Mouse (Mus musculus): ENCODE measurements at regions not wholly inside any gene's neighbourhood (a gene's known extent, or its start where the extent isn't known, plus 50 kb on each side); places are given as distances from the start of the nearest gene placed in this dataset.

DNA sequence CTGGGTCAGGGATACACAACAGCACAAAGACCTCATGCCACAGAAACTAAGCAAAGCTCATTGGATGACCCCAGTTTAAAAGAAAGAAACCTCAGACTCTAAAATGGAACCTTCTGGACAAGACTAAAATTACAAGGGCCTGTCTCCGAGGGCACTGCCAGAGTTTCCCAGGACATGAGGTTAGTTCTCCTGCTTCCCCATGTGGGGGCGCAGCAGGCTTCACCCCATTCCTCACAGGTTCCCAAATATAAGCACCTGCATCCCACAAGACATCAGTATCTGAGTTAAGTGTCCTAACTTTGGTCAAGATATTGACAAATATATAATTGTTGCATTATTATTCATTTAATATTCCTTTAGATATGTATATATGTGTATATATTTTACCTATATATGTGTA, 166.8 kb downstream of the B3gnt2 start:
- DNase-seq = no peak

GRCm38 (mm10) chr11:22694829-22695228, 165.9 kb downstream of the B3gnt2 start:
- DNase-seq = no peak

DNA sequence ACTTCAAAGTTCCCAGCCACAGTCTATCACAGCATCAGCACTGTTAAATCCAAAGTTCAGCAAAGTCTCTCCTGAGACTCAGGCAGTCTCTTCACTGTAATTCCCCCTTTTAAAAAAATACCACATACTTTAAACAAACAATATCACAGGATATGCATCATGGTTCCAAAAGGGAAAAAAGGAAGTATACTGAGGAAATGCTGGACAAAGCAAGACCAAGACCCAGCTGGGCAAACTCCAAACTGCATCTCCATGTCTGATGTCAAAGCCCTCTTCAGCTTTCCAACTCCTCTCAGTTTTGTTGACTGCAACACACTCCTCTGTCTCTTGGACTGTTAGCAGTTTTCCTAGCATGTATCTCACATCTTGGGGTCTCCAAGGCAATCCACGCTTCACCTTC, 165.5 kb downstream of the B3gnt2 start:
- no peak for DNase-seq

DNA sequence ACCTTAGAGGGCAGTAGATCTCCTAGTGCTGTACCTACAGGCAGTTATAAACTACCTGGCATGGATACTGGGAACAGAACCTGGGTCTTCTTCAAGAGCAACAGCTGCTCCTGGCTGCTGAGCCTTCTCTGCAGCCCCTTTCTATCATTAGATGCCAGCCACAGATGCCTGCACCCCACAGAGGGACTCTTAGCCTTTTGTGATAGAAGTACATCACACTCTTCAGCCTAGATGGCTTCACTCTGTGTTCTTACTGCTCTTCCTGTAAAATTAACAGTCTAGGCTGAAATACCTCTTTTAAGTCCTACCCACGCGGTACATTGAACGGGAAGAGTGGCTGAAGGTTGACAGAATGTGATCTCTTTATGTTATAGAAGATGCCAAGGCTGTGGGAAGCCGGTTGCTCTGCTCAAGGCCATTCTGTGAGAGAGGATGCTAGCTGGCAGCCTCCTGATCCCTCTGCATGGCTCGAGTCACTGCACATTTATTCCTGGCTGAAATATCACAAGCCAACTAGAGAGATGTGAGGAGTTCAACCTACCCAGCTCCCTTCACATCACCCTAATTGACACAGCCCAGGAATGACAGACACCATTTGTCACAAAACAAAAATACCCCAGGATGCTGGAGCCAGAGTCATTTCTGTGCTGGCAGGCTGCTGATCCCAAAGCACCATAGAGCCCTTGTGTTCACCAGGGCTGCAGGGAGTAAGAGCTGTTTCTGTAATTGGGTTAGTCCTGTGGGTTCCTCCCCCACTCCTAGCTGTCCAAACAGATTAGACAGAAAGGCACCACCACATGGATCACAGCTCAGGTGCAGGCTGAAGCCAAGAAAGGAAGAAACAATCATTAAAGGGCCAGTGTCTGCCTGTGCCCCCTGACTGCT, 162.5 kb downstream of the B3gnt2 start:
- DNase-seq = no peak

DNA sequence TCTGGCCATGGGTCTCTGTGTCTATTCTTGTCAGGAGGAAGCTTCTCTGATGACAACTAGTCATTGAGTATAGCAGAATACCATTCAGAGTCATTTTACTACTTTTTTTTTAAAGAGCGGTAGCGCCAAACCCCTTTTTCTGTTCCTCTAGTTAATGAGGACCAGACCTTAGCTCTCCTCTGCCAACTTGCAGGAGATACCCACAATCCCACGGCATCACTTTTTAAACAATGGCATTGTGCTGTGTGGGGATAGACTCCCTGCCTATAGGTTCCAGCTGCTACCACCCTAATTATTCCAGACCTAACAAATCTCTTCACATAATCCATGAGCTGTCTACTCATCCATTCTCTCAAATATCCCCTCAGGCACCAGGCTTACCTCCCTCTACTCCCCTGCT, 154.7 kb downstream of the B3gnt2 start:
- DNase-seq = no peak
